Mouse (Mus musculus) E14TG2a.4 (cell line): ENCODE measurements around the gene Gm47996.

Experiments used
- CTCF ChIP-seq: conservative IDR thresholded peaks from 2 replicates; pipeline ENCODE4 v1.5.1; 2014; ENCODE audit warnings: low read length
- POU5F1 ChIP-seq: IDR thresholded peaks from 2 replicates; pipeline ENCODE4 v1.6.1; 2014; ENCODE audit warnings: low read length, borderline replicate concordance

DNA sequence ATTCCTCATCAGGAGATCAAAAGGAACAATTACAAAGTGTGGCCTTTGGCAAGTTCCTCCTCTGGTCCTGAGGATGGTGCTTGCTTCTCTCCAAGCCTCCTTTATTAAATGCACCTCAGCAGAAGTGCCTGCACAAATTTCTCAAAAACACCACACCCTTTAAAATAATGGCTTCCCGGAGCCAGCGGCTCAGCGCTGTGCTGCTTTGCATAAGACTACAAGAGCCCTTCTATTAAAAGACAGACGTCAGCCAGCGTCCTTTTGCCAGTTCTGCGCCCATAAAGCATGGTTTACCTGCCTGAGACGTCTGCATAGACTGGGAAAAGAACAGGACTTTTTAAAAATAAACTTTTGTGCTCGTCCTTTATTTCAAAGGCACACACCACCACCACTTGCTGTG lies 49.1 kb downstream of the Gm47996 start:
- TF ChIP-seq CTCF, result no peak
- no peak for TF ChIP-seq POU5F1
